Mouse (Mus musculus) ES-E14 (cell line): ENCODE measurements around the gene Eif5a2.

Source experiments
- ZC3H11A ChIP-seq: IDR thresholded peaks from 2 replicates; pipeline ENCODE4 v1.6.1; 2012; ENCODE audit warnings: low read depth, mild to moderate bottlenecking, inconsistent platforms, low read length, borderline replicate concordance
- ZNF384 ChIP-seq: IDR thresholded peaks from 2 replicates; pipeline ENCODE4 v1.6.1; 2012; ENCODE audit warnings: low read depth, low read length, inconsistent platforms

DNA sequence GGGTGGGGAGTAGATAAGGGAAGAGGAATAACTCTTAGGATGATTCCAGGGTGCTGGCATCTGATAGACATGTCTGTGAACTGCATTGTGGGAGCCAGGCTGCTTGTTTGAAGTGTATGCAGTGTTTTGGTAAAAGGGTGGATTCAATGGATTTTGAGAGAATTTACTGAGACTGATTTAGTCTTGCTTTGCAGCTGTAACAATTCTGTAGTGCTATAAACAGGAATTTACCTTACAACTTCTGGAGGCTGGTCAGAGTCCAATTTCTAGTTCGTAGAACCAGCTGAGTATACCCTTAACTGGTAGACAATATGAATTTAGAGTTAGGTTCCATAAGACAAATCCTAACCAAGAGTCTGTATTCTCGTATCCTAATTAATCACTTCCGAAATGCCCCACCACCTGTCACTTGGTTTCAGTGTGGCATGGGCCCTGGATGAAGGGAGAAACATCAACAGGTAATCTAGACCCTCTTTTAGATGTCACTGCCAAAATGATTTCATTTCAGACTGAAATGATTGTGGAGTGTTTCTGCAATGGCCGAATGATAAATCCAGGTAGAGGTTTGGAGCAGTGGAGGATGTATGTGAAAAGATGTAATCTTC is 27.1 kb downstream of the Eif5a2 start:
- TF ChIP-seq ZNF384 = no peak
- no peak for TF ChIP-seq ZC3H11A
